Mouse (Mus musculus) thymus, adult 2 months (tissue): ENCODE data around the gene Capn15. TPM values are rescaled to one million over a fixed set of nuclear protein-coding genes. Genes with fewer than 3 reads are reported as not detected.

Experiments
- DNase-seq: peaks from one replicate; pipeline ENCODE4 v3.0.0; 2021
- H3K27ac ChIP-seq: fragments of 200-500 bp; 2 replicates; pipeline ENCODE4 v1.5.1; 2012; ENCODE audit warnings: low read length, control low read depth; ENCODE audit not compliant: control insufficient read depth, insufficient read depth
- H3K27me3 ChIP-seq: fragments of 200-500 bp; 2 replicates; pipeline ENCODE4 v1.6.1; 2012; ENCODE audit warnings: mild to moderate bottlenecking, low read length, moderate library complexity, mixed read lengths; ENCODE audit not compliant: control insufficient read depth, insufficient read depth
- H3K36me3 ChIP-seq: fragments of 200-500 bp; 2 replicates; pipeline ENCODE4 v1.6.1; 2012; ENCODE audit warnings: mild to moderate bottlenecking, low read length, moderate library complexity; ENCODE audit not compliant: control insufficient read depth, insufficient read depth
- H3K4me1 ChIP-seq: fragments of 200-500 bp; replicated peaks from 2 replicates; pipeline ENCODE4 v1.6.1; 2012; ENCODE audit warnings: low read length; ENCODE audit not compliant: control insufficient read depth, insufficient read depth
- H3K4me3 ChIP-seq: fragments of 200-500 bp; 2 replicates; pipeline ENCODE4 v1.5.1; 2012; ENCODE audit warnings: mild to moderate bottlenecking, low read length, control low read depth, moderate library complexity; ENCODE audit not compliant: control insufficient read depth, insufficient read depth
- CTCF ChIP-seq: fragments of 200-500 bp; IDR thresholded peaks from 2 replicates; pipeline ENCODE4 v1.5.1; 2012; ENCODE audit warnings: mild to moderate bottlenecking, control low read depth, low read length, moderate library complexity, borderline replicate concordance; ENCODE audit not compliant: control insufficient read depth, poor library complexity, insufficient read depth; ENCODE audit errors: extremely low read depth
- POLR2A ChIP-seq: fragments of 200-500 bp; IDR thresholded peaks from 2 replicates; pipeline ENCODE4 v1.6.1; 2012; ENCODE audit warnings: mild to moderate bottlenecking, low read length, control low read depth, moderate library complexity; ENCODE audit not compliant: control insufficient read depth, poor library complexity, insufficient read depth; ENCODE audit errors: extremely low read depth
- WGBS: fragments of 180-500 bp; shearing (Covaris S2); methylation state at CpG from one replicate; pipeline ENCODE4 v1.1.7; 2018; 5-methylcytosine and 5-hydroxymethylcytosine counted together
- polyA plus RNA-seq: library from polyadenylated mRNA; depleted of rRNA; stranded (reverse); fragments of >200 nt; gene quantifications from 2 replicates; pipeline ENCODE4 v1.2.3, GENCODE M21; 2012

The Capn15 gene
- polyA plus RNA-seq, 1 experiment = 80.7 TPM

GRCm38 (mm10) chr17:26011841-26012460, 26.4 kb upstream of the Capn15 start:
- H3K4me3 ChIP-seq = no peak overlapping the region
- H3K27me3 ChIP-seq = no peaks in the 10 kb centered on the region
- peak; percentile 80 for DNase-seq
- 0 out of 2 replicates have a peak, but pooled peaks cover 4% of the 10 kb centered on the region for H3K4me1 ChIP-seq
- WGBS = 15% methylated on average over 15 of the region's 15 CpGs
- H3K36me3 ChIP-seq = no peaks in the 10 kb centered on the region
- no peak overlapping the region for H3K27ac ChIP-seq
- TF ChIP-seq CTCF (peak; percentile 93), POLR2A (no peak)

GRCm38 (mm10) chr17:26009540-26009939, 23.9 kb upstream of the Capn15 start:
- 18% methylated on average over 4 of the region's 4 CpGs for WGBS
- Histone ChIP-seq H3K27ac (no peak overlapping the region), H3K36me3 (no peaks in the 10 kb centered on the region), H3K27me3 (no peaks in the 10 kb centered on the region), H3K4me1 (0 out of 2 replicates have a peak, but pooled peaks cover 4% of the 10 kb centered on the region), H3K4me3 (no peak overlapping the region)
- peak; percentile 78; the same call in 1 of the 2 replicates for TF ChIP-seq CTCF
- no peak for TF ChIP-seq POLR2A
- peak; percentile 81 for DNase-seq

GRCm38 (mm10) chr17:26008787-26009186, 23.2 kb upstream of the Capn15 start:
- Histone ChIP-seq H3K36me3 (no peaks in the 10 kb centered on the region), H3K27ac (no peak overlapping the region), H3K4me3 (no peak overlapping the region), H3K27me3 (no peaks in the 10 kb centered on the region), H3K4me1 (0 out of 2 replicates have a peak, but pooled peaks cover 4% of the 10 kb centered on the region)
- WGBS = 75% methylated on average over 7 of the region's 7 CpGs
- DNase-seq = no peak
- TF ChIP-seq CTCF (no peak), POLR2A (no peak)

GRCm38 (mm10) chr17:26008331-26008730, 22.7 kb upstream of the Capn15 start:
- no peaks in the 10 kb centered on the region for H3K27me3 ChIP-seq
- no peak for DNase-seq

GRCm38 (mm10) chr17:26007646-26008045, 22.1 kb upstream of the Capn15 start:
- TF ChIP-seq CTCF (no peak), POLR2A (no peak)
- H3K36me3 ChIP-seq = no peaks in the 10 kb centered on the region
- H3K4me1 ChIP-seq = 0 out of 2 replicates have a peak, but pooled peaks cover 4% of the 10 kb centered on the region
- no peak for DNase-seq
- H3K27me3 ChIP-seq = no peaks in the 10 kb centered on the region
- H3K27ac ChIP-seq = no peak overlapping the region
- no peak overlapping the region for H3K4me3 ChIP-seq
- WGBS = 49% methylated on average over 2 of the region's 2 CpGs

More at GRCm38 (mm10) chr17:26008331-26008730, 22.7 kb upstream of the Capn15 start:
- no peaks in the 10 kb centered on the region for H3K36me3 ChIP-seq
- 0 out of 2 replicates have a peak, but pooled peaks cover 4% of the 10 kb centered on the region for H3K4me1 ChIP-seq
- no peak overlapping the region for H3K27ac ChIP-seq
- no peak overlapping the region for H3K4me3 ChIP-seq
- TF ChIP-seq CTCF = no peak
- TF ChIP-seq POLR2A = no peak

GRCm38 (mm10) chr17:26005731-26006450, 20.3 kb upstream of the Capn15 start:
- Histone ChIP-seq H3K27me3 (no peaks in the 10 kb centered on the region), H3K36me3 (no peaks in the 10 kb centered on the region), H3K27ac (no peak overlapping the region), H3K4me1 (no peaks in the 10 kb centered on the region), H3K4me3 (no peak overlapping the region)
- 24% methylated on average over 10 of the region's 10 CpGs for WGBS
- no peak for TF ChIP-seq POLR2A
- no peak for TF ChIP-seq CTCF
- no peak for DNase-seq

- WGBS = 97% methylated on average over 15 of the region's 15 CpGs
- DNase-seq = no peak
- Histone ChIP-seq H3K4me3 (no peak overlapping the region), H3K36me3 (no peaks in the 10 kb centered on the region), H3K4me1 (no peaks in the 10 kb centered on the region), H3K27me3 (no peaks in the 10 kb centered on the region), H3K27ac (no peak overlapping the region)
- TF ChIP-seq CTCF (no peak), POLR2A (no peak)
Observed at GRCm38 (mm10) chr17:26004711-26005110, 19.1 kb upstream of the Capn15 start.
